Mouse (Mus musculus) adrenal gland, postnatal 36 days (tissue): ENCODE measurements at regions not wholly inside any gene's neighbourhood (a gene's known extent, or its start where the extent isn't known, plus 50 kb on each side); places are given as distances from the start of the nearest gene placed in this dataset.

Experiments used
- DNase-seq, 2 experiments: peaks; one replicate each; pipeline ENCODE4 v3.0.0; 2021; ENCODE audit warnings: mixed read lengths in 1 of 2

GRCm38 (mm10) chr4:101366905-101367679 is 52.0 kb upstream of the Ak4 start:
- peak; percentile 28 to 65 for DNase-seq

GRCm38 (mm10) chr4:101365299-101365698 is 53.8 kb upstream of the Ak4 start:
- DNase-seq, result no peak

GRCm38 (mm10) chr4:101364716-101365115 is 54.4 kb upstream of the Ak4 start:
- DNase-seq, result no peak

- DNase-seq, result peak in 1 of 2 experiments; percentile 50
These were observed 55.8 kb upstream of the Ak4 start for GRCm38 (mm10) chr4:101363231-101363630.

- DNase-seq, result no peak
These were observed 57.3 kb upstream of the Ak4 start for GRCm38 (mm10) chr4:101361779-101362178.

GRCm38 (mm10) chr4:101360296-101360695 is 58.8 kb upstream of the Ak4 start:
- DNase-seq, result no peak

GRCm38 (mm10) chr4:101359119-101359518 is 60.0 kb upstream of the Ak4 start:
- DNase-seq, result no peak

GRCm38 (mm10) chr4:101358525-101358924 is 60.6 kb upstream of the Ak4 start:
- no peak for DNase-seq

- no peak for DNase-seq
These were observed 61.2 kb upstream of the Ak4 start for GRCm38 (mm10) chr4:101357923-101358322.

- DNase-seq, result peak; percentile 44 to 69
These were observed 61.9 kb upstream of the Ak4 start for GRCm38 (mm10) chr4:101356954-101357891.

GRCm38 (mm10) chr4:101356093-101356953 is 62.8 kb upstream of the Ak4 start:
- DNase-seq, result peak; percentile 92

- DNase-seq, result peak; percentile 44 to 74
These were observed 63.5 kb upstream of the Ak4 start for GRCm38 (mm10) chr4:101355431-101356092.

- peak; percentile 58 to 72 for DNase-seq
These were observed 64.1 kb upstream of the Ak4 start for GRCm38 (mm10) chr4:101354951-101355350.

- DNase-seq, result peak in 1 of 2 experiments; percentile 12
These were observed 64.8 kb upstream of the Ak4 start for GRCm38 (mm10) chr4:101354086-101354855.

GRCm38 (mm10) chr4:101352178-101352577 is 66.9 kb upstream of the Ak4 start:
- no peak for DNase-seq

GRCm38 (mm10) chr4:101351716-101352115 is 67.4 kb upstream of the Ak4 start:
- DNase-seq, result no peak

- DNase-seq, result peak; percentile 60 to 69
These were observed 68.4 kb upstream of the Ak4 start for GRCm38 (mm10) chr4:101350656-101351055.

GRCm38 (mm10) chr4:101350222-101350621 is 68.9 kb upstream of the Ak4 start:
- DNase-seq, result no peak

GRCm38 (mm10) chr4:101349413-101349812 is 69.7 kb upstream of the Ak4 start:
- DNase-seq, result peak; percentile 20 to 69

GRCm38 (mm10) chr4:101347309-101347708 is 71.8 kb upstream of the Ak4 start:
- no peak for DNase-seq
